Mouse (Mus musculus) lung, adult 2 months (tissue): ENCODE measurements around the gene Npl. TPM values are rescaled to one million over a fixed set of nuclear protein-coding genes. Genes with fewer than 3 reads are reported as not detected.

ENCODE experiments used
- DNase-seq: peaks from one replicate; pipeline ENCODE4 v3.0.0; 2022
- H3K4me1 ChIP-seq: fragments of 200-500 bp; 2 replicates; pipeline ENCODE4 v1.6.1; 2011; ENCODE audit warnings: low read length; ENCODE audit not compliant: control insufficient read depth, insufficient read depth
- H3K4me3 ChIP-seq: fragments of 200-500 bp; replicated peaks from 2 replicates; pipeline ENCODE3; 2011; ENCODE audit warnings: low read depth, mild to moderate bottlenecking, control low read depth, low read length; ENCODE audit errors: extremely low read depth
- CTCF ChIP-seq: fragments of 200-500 bp; IDR thresholded peaks from 2 replicates; pipeline ENCODE4 v1.5.1; 2011; ENCODE audit warnings: mild to moderate bottlenecking, low read length, control low read depth; ENCODE audit not compliant: insufficient read depth
- POLR2A ChIP-seq: fragments of 200-500 bp; IDR thresholded peaks from 2 replicates; pipeline ENCODE4 v1.6.1; 2011; ENCODE audit warnings: low read depth, mild to moderate bottlenecking, control low read depth, low read length, borderline replicate concordance; ENCODE audit errors: extremely low read depth
- WGBS: fragments of 180-500 bp; shearing (Covaris S2); methylation state at CpG from one replicate; pipeline ENCODE4 v1.1.7; 2018; 5-methylcytosine and 5-hydroxymethylcytosine counted together
- polyA plus RNA-seq: library from polyadenylated mRNA; depleted of rRNA; stranded (reverse); fragments of >200 nt; gene quantifications from 2 replicates; pipeline ENCODE4 v1.2.3, GENCODE M21; 2012

Gene Npl
- polyA plus RNA-seq, 1 experiment, result 1.1 TPM

GRCm38 (mm10) chr1:153574730-153575129 lies 24.9 kb upstream of the Npl start:
- WGBS, result 70% methylated on average over 3 of the region's 3 CpGs
- Histone ChIP-seq H3K4me1 (no peaks in the 10 kb centered on the region), H3K4me3 (no peak overlapping the region)
- TF ChIP-seq POLR2A, result no peak
- TF ChIP-seq CTCF, result no peak
- DNase-seq, result no peak

GRCm38 (mm10) chr1:153572271-153573043 lies 22.6 kb upstream of the Npl start:
- 47% methylated on average over 4 of the region's 4 CpGs for WGBS

GRCm38 (mm10) chr1:153565701-153566100 lies 15.9 kb upstream of the Npl start:
- H3K4me1 ChIP-seq, result no peaks in the 10 kb centered on the region
- H3K4me3 ChIP-seq, result no peak overlapping the region
- DNase-seq, result no peak
- TF ChIP-seq CTCF (no peak), POLR2A (no peak)
- WGBS, result 65% methylated on average over 8 of the region's 8 CpGs

More at GRCm38 (mm10) chr1:153572271-153573043, 22.6 kb upstream of the Npl start:
- TF ChIP-seq CTCF (no peak), POLR2A (no peak)
- H3K4me3 ChIP-seq, result no peak overlapping the region
- no peaks in the 10 kb centered on the region for H3K4me1 ChIP-seq
- no peak for DNase-seq

- H3K4me3 ChIP-seq, result no peak overlapping the region
- TF ChIP-seq POLR2A, result no peak
- no peak for TF ChIP-seq CTCF
- no peak for DNase-seq
- 75% methylated on average over 7 of the region's 7 CpGs for whole genome bisulfite sequencing
- no peaks in the 10 kb centered on the region for H3K4me1 ChIP-seq
Measured at GRCm38 (mm10) chr1:153564701-153565100, 14.9 kb upstream of the Npl start.

GRCm38 (mm10) chr1:153563675-153564074 lies 13.8 kb upstream of the Npl start:
- 65% methylated on average over 2 of the region's 2 CpGs for WGBS
- H3K4me1 ChIP-seq, result no peaks in the 10 kb centered on the region
- DNase-seq, result no peak
- no peak overlapping the region for H3K4me3 ChIP-seq
- TF ChIP-seq POLR2A (no peak), CTCF (no peak)

- WGBS, result 72% methylated on average over 6 of the region's 6 CpGs
- Histone ChIP-seq H3K4me1 (no peaks in the 10 kb centered on the region), H3K4me3 (no peak overlapping the region)
- no peak for DNase-seq
- no peak for TF ChIP-seq CTCF
Measured at GRCm38 (mm10) chr1:153560805-153561204, 11.0 kb upstream of the Npl start.

GRCm38 (mm10) chr1:153559701-153560100 lies 9.9 kb upstream of the Npl start:
- Histone ChIP-seq H3K4me3 (no peak overlapping the region), H3K4me1 (no peaks in the 10 kb centered on the region)
- TF ChIP-seq POLR2A, result no peak
- no peak for TF ChIP-seq CTCF
- DNase-seq, result peak; percentile 7
- WGBS, result 57% methylated on average over 7 of the region's 7 CpGs

GRCm38 (mm10) chr1:153559126-153559647 lies 9.3 kb upstream of the Npl start:
- peak; percentile 48 for DNase-seq
- Histone ChIP-seq H3K4me1 (no peaks in the 10 kb centered on the region), H3K4me3 (no peak overlapping the region)
- TF ChIP-seq POLR2A, result no peak
- TF ChIP-seq CTCF, result peak; percentile 86
- 19% methylated on average over 9 of the region's 9 CpGs for WGBS

- DNase-seq, result no peak
- TF ChIP-seq POLR2A (no peak), CTCF (peak; percentile 48)
- H3K4me3 ChIP-seq, result no peak overlapping the region
- no peaks in the 10 kb centered on the region for H3K4me1 ChIP-seq
- 3% methylated on average over 2 of the region's 2 CpGs for WGBS
Measured at GRCm38 (mm10) chr1:153556896-153557295, 7.1 kb upstream of the Npl start.

GRCm38 (mm10) chr1:153556202-153556601 lies 6.4 kb upstream of the Npl start:
- H3K4me3 ChIP-seq, result no peak overlapping the region
- 94% methylated on average over 4 of the region's 4 CpGs for WGBS
- TF ChIP-seq CTCF (no peak), POLR2A (no peak)

More at GRCm38 (mm10) chr1:153556202-153556601, 6.4 kb upstream of the Npl start:
- no peak for DNase-seq
- no peaks in the 10 kb centered on the region for H3K4me1 ChIP-seq
